Mouse (Mus musculus): ENCODE measurements around the gene Gfy.

GRCm38 (mm10) chr7:45178550-45178949 is 819 bp downstream of the Gfy start:
- TF ChIP-seq CTCF (IDR thresholded peaks at IDR 0.05; ENCODE audit: control insufficient read depth, insufficient read depth, low read length) (no peak), POLR2A (IDR thresholded peaks at IDR 0.05; ENCODE audit: borderline replicate concordance, control insufficient read depth, low read depth, low read length) (no peak)

Data from bone marrow, adult 2 months (tissue).